Mouse (Mus musculus): ENCODE data around the gene Nip7.
"Not testable (repeated sequence)": the region's sequence is repeated elsewhere in the genome, so short reads cannot be mapped to it uniquely, and the experiment has no call there.

The Nip7 gene

DNA sequence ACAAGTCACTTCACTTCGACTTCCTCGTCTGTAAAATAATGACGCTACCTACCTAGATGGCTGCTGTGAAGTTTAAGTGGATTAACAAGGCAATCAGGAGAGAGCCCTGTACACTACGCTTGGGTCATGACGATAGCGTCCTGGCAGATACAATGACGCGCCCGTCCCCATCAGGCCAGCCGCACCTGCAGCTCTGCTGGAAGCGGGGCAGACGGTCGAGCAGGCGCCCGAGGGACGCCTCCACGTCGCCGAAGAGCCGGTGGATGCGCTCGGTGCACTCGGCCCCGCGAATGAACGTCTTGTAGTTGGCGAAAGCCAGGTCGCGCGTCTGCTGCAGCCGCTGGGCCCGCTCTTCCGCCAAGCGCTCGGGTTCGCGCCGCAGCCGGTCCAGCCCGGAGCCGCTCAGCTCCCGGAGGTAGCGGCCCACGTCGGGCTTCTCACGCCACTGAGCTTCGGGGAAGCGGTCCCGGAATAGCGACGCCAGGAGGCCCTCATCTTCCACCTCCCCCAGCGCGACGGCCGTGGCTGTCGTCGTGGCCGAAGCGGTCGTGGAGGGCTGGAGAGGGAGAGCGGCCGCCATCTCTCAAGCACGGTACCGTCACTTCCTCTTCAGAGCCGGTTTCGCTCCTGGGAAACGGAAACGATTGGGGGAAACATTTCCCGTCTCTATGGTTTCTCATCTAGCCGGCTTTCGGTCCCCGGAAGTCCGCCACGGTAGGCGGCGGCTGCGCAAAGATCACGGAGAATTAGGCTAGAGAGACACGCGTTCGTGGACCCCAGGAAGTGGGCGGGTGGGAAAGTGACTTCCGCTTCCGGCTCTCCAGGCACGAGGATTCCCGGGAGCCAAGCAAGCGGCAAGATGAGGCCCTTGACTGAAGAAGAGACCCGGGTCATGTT, at the start of gene Nip7, which contains the start of gene Cog8:
Gene Nip7 (plus strand): TSS at position 802 of the 897 bp plus-strand sequence.
Gene Cog8 (minus strand): TSS at position 614 of the 897 bp plus-strand sequence.
- peak; percentile 97 for DNase-seq (ENCODE audit: low read depth)

DNA sequence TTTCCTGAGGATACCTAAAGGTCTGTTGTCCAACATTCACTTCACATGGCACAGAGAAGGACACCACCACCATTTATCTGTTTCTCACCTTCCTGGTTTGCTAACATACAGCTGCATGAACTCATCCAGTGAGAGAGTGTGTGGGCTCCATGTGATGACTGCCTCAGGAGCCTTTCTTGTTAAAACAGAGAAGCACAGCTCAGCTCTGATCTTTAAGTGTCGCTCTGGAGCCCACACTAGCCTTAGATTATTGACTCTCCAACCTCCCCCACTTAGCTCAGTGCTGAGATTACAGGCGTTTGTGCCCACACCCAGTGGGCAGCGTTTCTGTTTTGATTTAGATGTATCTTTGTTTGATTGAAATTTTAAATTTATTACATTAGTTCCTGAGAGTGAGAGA, 48.9 kb upstream of the Nip7 start:
- DNase-seq (ENCODE audit: low read depth), result no peak

DNA sequence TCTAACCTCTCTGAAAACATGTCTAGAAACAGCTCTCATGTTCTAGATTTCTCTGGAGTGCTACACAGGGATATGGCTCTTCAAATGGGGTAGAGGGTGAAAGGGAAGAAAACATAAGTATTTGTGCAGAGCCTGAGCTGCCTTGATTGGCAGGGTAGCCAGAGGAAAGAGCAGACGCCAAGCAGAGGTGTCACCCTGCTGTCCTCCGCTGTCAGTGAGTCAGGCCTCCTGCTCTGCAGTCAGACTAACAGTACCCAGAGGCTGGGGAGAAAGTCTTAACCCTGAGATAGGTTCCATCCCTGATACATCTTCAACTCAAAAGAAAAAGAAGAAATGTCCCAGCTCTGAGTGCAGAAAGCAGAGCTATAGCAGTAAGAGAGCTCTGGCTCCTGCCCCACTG, 44.0 kb upstream of the Nip7 start:
- no peak for DNase-seq (ENCODE audit: low read depth)

DNA sequence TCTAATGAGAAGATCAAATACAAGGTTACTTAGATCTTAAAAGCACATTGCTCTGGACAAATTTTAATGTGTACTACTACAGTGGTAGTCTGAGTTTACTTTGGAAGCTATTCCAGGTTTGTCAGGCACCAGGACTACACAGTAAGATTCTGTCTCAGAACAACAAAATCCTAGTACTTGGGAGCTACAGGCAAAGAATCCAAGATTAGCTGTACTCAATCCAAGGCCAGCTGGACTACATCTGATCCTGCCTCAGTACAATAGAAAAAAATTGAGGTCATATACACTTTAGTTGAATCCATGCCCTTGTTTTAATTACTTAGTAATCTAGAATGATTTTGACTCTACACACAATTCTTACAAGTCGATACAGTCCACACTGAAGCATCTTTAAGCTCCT, 41.8 kb upstream of the Nip7 start:
- DNase-seq (ENCODE audit: low read depth), result no peak

DNA sequence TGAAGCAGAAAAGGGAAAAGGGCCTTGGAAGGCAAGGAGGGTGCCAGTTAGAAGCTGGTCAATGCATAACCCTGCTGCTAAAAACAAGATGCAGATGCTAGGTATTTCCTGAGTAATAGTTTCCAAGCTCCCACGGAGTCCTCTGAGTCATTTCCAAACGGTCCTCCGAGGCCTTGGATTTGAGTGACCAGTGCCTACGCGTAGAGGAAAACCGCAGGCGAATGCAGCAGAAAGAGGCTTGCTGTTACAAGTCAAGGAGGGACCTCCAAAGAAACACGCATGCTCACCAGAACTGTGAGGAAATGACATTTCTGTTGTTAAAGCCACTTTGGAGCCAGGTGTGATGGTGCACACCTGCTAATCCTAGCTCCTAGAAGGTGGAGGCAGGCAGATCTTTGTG, 33.2 kb upstream of the Nip7 start:
- no peak for DNase-seq (ENCODE audit: low read depth)

DNA sequence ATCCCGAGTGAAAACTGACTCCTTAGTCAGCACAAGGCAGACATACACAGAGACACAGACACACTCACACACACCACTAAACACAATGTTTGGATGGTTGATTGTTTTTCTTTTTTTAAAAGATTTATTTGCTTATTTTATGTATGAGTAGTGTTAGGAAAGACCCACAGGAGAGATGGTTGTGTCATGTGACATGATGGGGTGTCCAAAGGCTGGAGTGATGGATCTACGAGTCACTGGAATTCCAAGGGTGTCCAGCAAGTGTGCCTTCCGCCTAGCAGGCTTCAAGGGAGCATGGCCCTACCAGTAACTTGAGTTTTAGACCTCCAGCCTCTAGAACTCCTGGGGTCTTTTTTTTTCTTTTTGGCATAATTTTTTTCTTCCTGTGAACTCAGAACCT, 27.4 kb upstream of the Nip7 start:
- DNase-seq (ENCODE audit: low read depth), result no peak

DNA sequence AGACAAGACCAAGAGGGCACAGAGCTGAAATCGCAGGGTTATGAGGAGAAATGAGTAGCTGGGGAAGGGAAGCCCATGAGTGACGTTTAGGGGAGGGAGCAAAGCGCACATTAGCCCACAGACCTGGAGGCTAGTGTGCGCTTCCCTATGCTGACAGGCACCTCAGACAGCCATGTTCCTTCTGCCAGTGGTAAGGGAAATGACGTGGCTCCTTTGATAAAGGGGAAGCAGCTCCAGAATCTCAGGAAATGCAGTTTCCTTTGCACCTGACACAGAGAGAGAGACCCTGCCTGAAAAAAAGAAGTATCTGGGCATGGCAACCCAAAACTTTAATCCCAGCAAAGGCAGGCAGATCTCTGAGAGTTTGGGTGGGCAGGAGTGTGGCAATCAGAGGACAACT, 26.6 kb upstream of the Nip7 start:
- DNase-seq (ENCODE audit: low read depth), result no peak

DNA sequence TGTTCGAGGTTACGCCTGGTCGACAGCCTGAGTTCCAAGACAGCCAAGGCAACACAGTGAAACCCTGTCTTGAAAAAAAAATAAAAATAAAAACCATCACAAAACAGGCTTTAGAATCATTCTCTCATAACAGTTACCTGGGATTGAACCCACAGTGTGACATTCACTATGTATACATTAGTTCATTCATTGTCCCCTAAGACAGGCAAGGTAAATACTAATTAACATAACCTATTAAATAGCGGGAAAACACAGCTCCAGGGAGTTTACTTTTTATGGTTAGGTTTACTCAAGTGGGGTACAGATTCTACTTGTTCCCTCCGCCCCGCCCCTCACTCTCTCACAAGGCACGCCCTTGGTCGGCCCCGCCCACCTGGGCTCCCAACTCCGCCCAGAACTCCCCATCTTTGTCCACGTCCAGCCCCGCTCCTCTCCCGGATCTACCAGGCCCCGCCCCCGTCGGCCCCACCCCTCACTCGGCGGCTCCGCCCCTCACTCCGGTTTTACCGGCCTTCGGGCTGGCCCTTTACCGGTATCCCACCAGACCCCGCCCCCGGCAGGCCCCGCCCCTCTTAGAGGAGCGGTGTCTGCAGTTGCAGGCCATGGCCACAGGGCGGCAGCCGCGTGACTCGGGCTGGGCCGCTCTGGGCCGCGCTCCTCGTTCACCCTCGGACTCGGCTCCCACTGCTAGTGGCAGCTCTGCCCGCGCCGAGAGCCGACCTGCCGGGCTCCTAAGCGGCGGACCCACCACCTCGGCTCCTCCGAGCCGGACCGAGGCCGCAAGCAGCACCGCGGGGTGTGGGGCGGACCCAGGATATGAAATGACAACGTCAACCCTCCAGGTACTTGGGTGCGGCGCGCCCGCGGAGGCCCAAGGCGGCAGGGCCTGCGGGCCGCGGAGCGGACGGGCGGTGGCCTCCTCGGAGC, 25.8 kb upstream of the Nip7 start, which contains the start of gene Vps4a:
Gene Vps4a (plus strand): TSS at position 573 of the 927 bp plus-strand sequence.
- DNase-seq (ENCODE audit: low read depth), result peak; percentile 67

DNA sequence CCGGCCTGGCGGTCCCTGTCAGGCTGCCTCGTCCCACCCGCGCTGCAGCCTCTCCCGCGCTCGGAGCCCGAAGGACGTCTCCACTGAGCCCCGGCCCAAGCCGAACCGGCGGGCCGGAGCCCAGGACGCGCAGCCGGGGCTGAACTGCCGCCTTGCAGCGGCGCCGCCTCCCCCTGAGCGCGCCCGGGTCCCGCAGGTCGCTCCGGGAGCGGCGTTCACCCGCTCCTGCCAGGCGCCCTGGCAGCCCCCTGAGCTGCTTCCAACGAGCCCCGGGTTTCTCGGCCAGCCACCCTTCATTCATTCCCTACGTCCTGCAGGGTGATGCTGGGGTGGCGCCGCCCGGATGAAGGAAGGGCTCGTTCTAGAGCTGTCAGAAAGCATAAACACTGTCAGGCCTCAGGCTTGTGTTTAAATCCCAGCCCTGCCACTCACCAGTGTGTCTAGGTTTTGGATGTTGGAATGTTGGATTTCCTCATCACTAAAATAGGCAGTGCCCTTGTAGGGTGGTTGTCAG, 25.0 kb upstream of the Nip7 start:
- no peak for DNase-seq (ENCODE audit: low read depth)

DNA sequence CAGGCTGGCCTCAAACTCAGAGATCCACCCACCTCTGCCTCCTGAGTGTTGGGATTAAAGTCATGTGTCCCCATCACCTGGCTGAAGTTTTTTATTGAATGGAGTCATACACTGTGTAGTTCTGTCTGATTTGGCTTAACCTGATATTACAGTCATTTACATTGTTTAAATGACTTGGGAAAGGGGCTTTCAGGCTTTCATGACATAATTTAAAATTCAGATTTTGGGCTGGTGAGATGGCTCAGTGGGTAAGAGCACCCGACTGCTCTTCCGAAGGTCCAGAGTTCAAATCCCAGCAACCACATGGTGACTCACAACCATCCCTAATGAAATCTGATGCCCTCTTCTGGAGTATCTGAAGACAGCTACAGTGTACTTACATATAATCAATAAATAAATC, 23.1 kb upstream of the Nip7 start:
- DNase-seq (ENCODE audit: low read depth), result not testable (repeated sequence)

DNA sequence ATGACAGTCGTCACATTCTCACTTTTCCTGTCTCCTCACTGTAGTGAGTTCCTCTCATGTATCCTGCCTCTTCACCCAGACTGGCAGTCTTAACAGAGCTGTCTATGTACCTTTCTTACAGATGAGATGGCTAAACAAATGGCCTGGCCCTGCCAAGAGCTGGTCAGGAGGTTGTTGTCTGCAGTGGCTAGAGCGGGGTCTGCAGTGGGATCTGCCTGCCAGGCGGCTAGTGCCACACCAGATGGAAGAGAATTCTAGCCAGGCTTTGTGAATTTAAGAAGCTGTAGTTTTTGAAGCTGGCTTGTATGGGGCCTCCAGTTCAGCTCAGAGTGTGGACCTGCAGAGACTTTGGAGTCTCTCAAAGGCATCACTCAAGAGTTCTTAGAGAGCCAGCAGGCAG, 21.0 kb upstream of the Nip7 start:
- no peak for DNase-seq (ENCODE audit: low read depth)

DNA sequence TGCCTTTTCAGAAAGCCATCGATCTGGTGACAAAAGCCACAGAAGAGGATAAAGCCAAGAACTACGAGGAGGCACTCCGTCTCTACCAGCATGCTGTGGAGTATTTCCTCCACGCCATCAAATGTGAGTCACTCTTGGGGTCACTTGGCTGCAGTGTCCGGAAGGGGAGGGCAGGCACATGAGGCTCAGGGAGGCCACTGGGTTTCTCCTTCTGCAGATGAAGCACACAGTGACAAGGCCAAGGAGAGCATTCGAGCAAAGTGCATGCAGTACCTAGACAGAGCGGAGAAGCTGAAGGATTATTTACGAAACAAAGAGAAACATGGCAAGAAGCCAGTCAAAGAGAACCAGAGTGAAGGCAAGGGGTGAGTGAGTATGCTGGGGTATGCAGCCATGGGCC, 20.1 kb upstream of the Nip7 start:
- no peak for DNase-seq (ENCODE audit: low read depth)

DNA sequence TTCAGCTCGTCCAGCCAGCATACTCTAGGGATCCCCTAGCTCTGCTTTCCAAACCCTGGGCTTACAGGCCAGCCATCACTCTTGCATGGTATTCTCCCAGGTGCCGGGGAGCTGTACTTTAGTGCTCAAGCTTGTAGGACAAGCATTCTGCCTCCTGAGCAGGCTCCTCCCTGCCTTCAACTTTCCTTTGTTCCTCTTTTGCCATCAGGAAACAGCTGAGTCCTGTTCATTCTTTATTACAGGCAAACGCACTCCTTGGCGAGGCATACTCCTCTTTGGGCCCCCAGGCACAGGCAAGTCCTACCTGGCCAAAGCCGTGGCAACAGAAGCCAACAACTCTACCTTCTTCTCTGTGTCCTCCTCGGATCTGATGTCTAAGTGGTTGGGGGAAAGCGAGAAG, 16.0 kb upstream of the Nip7 start:
- DNase-seq (ENCODE audit: low read depth), result no peak

DNA sequence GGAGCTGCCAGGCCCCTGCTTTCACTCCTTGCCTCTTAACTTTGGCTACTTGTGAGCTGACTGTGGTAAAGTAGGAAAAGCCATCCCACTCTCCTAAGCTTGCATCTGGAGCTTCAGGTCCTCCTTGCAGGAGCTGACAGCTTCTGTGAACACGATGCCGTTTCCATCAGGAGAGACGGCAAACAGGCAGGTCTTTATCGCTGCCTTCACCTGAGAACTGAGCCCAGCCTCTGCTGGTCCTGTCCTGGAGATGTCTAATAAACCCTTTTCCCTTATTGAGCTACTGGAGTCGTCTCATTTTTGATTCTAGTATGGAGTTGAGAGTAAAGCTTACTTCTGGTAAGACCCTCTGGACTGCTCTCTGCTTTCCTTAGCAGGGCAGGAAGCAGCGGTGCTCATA, 11.2 kb upstream of the Nip7 start:
- DNase-seq (ENCODE audit: low read depth), result no peak

DNA sequence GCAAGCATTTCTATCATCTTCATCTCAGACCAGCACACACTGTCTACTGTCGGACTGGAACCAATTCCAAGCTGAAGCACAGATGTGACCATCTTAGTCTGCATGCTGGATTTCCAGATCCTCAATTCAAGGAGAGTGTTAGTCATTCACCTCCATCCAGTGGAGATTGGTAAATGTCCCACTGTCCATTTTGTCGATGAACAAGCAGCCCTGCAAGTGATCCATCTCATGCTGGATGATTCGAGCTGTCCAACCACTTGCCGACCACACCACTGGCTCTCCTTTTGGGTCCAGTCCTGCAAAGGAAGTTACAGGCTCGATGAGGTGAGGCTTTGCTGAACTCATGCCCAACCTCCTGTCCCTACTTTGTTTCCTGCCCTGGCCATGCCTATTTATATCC, 9.7 kb upstream of the Nip7 start:
- DNase-seq (ENCODE audit: low read depth), result no peak

DNA sequence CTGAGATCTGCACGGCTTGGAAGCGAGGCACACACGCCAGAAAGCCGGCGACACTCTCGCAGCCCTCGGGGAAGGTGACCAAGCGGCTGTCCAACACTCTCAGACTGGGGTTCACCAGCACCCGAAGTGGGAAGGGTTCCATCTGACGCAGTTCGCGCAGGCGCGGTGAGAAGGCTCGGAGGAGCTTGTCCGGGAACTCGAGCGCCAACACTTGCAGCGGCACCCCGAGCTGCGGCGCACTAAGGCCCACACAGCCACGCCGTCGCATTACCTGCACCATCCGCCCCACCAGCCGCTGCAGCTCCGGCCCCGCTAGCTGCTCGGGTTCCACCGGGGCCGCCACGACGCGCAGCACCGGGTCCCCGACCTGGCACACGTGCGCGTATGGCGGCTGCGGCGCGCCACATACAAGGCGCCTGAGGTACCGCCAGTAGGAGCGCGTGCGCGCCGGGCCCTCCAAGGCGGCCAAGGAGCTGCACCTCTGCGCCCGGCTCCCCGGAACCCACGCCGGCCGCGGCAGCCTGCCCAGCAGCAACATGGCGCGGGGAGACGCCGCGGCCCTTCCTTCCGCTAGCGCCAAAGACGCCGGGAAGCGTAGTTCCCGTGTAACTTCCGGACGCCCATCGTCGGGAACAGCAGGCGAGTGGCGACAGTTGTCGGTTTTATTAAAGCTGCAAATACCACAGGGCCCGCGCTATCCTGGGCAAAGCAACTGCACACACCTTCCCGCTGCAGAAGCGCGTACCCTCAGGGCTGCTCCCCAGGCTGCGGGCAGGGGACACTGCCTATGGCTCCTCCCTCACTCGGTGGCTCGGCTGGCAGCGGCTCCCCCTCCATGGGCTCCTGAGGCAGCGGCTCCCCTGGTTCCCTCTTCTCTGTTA, 8.4 kb upstream of the Nip7 start, which contains the start of gene Pdf:
Gene Pdf (minus strand): TSS at position 554 of the 881 bp plus-strand sequence.
- no peak for DNase-seq (ENCODE audit: low read depth)

DNA sequence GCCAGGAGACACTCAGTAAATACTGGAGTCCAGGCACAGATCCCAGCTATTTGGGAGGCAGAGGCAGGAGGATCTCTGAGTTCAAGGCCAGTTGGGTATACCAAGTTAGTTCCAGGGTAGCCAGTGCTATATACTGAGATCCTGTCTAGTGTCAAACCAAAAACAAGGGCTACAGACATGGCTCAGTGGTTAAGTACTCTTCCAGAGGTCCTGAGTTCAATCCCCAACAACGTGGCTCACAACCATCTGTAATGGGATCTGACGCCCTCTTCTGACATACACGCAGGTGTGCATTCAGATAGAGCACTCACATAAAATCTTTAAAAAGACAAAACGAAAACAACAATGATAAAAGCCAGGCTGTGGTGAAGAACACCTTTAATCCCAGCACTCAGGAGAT, 7.2 kb upstream of the Nip7 start:
- no peak for DNase-seq (ENCODE audit: low read depth)

DNA sequence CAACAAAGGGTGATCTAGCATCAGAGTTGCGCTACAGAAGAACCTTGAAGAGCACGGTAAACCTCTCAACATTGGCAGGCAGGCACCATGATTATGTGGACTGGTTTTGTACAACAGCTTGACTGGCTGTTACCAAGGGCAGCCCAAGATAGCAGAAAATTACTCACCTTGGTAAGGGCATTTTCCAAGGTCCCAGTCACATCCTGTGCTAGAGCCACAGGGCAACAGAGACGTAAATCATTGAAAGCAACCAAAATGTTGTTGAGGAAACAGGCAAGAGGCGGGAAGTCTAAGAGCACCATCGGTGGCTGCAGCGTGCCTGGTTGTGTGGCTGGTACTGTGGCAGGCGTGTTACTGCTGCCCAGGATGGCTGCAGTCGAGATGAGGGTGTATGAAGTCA, 4.6 kb upstream of the Nip7 start:
- DNase-seq (ENCODE audit: low read depth), result no peak

DNA sequence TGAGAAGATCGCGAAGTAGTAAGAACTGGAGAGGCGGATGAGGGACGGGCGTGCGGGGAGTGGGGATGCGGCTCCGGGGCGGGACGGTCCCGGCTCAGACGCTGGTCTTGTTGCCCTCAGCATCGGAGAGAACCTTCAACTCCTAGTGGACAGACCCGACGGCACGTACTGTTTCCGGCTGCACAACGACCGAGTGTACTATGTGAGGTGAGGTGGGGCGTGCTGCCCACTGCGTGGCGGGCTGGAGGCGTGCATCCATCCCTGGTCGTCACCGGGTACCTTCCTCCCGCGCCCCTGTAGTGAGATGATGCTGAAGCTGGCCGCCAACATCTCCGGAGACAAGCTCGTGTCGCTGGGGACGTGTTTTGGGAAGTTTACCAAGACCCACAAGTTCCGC, 294 bp downstream of the Nip7 start:
- DNase-seq (ENCODE audit: low read depth), result no peak

DNA sequence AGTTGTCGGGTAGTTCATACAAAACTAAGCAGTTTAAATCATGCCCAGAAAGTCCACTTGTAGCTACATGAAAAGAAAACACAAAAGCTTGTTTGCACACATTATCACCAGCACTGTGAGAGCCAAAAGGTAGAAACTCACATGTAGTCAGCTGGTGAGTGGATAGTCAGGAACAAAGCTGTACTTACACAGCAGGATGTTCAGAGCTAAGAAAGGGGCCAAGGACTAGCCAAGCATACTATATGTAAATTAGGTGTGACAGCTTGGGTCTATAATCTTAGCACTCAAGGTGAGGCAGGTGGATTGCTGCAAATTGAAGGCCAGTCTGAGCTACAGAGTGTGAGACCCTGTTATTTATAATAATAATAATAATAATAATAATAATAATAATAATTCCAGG, 5.9 kb downstream of the Nip7 start:
- DNase-seq (ENCODE audit: low read depth), result no peak
